Comparison of ENCODE assay signal across 7 mouse cellular contexts in genomic region chr1:134495216-134495539, GRCm38 (mm10). TPM values are rescaled to one million over a fixed set of nuclear protein-coding genes. Genes with fewer than 3 reads are reported as not detected.
A peak's percentile ranks its signal among the peaks of the same experiment; 100 is the strongest.
DNase-seq lines count a peak whose midpoint lies in the region; ATAC-seq and TF ChIP-seq lines count a peak whose summit lies in the region.

No protein-coding gene starts in this region.

- no peaks in the 10 kb centered on the region for H3K36me3 ChIP-seq in lung, postnatal 0 days (ENCODE audit: insufficient read depth, low read length)
- H3K36me3 ChIP-seq in limb, embryonic 13.5 days, result peaks cover 27% of the 10 kb centered on the region
- H3K36me3 ChIP-seq in stomach, embryonic 15.5 days, result 0 out of 2 replicates have a peak, but pooled peaks cover 2% of the 10 kb centered on the region

- WGBS in lung, postnatal 0 days, result 7% methylated on average over 5 of the region's 5 CpGs
- 14% methylated on average over 5 of the region's 5 CpGs for WGBS in limb, embryonic 13.5 days
- WGBS in stomach, embryonic 15.5 days, result 19% methylated on average over 5 of the region's 5 CpGs

- no peak for TF ChIP-seq POLR2A in embryonic fibroblast, embryonic 13.5 days (IDR thresholded peaks at IDR 0.05; ENCODE audit: low read depth, low read length)

- peak overlapping the region; percentile 60; the same call in 1 of the 2 replicates for H3K9ac ChIP-seq in lung, postnatal 0 days (replicated peaks; ENCODE audit: low read depth)
- H3K9ac ChIP-seq in limb, embryonic 13.5 days, result peak overlapping the region; percentile 71
- H3K9ac ChIP-seq in stomach, embryonic 15.5 days, result peak overlapping the region; percentile 56; the same call in 1 of the 2 replicates

- H3K4me1 ChIP-seq in lung, postnatal 0 days (ENCODE audit: insufficient read depth, low read depth, low read length), result peaks cover 6% of the 10 kb centered on the region; the same call in 1 of the 2 replicates
- peaks cover 4% of the 10 kb centered on the region for H3K4me1 ChIP-seq in embryonic fibroblast, embryonic 13.5 days (ENCODE audit: control insufficient read depth, insufficient read depth, low read length)
- peaks cover 18% of the 10 kb centered on the region for H3K4me1 ChIP-seq in limb, embryonic 13.5 days
- peaks cover 9% of the 10 kb centered on the region; the same call in 1 of the 2 replicates for H3K4me1 ChIP-seq in stomach, embryonic 15.5 days

- TF ChIP-seq CTCF in lung, postnatal 0 days (IDR thresholded peaks at IDR 0.05), result no peak
- TF ChIP-seq CTCF in embryonic fibroblast, embryonic 13.5 days (IDR thresholded peaks at IDR 0.05; ENCODE audit: borderline replicate concordance, insufficient read depth, low read length), result no peak

- ATAC-seq in lung, postnatal 0 days, result no peak
- no peak for ATAC-seq in limb, embryonic 13.5 days (ENCODE audit: low FRiP score, low read depth)
- ATAC-seq in stomach, embryonic 15.5 days (ENCODE audit: insufficient read depth, low FRiP score, low read depth), result no peak

- peak overlapping the region; percentile 92 for H3K27ac ChIP-seq in lung, postnatal 0 days (ENCODE audit: low read length)
- no peak overlapping the region for H3K27ac ChIP-seq in embryonic fibroblast, embryonic 13.5 days (ENCODE audit: insufficient read depth, low read length)
- no peak overlapping the region for H3K27ac ChIP-seq in limb, embryonic 13.5 days
- peak overlapping the region; percentile 97 for H3K27ac ChIP-seq in stomach, embryonic 15.5 days

- H3K27me3 ChIP-seq in lung, postnatal 0 days (replicated peaks; ENCODE audit: insufficient read depth, low read length), result no peaks in the 10 kb centered on the region
- H3K27me3 ChIP-seq in limb, embryonic 13.5 days, result no peaks in the 10 kb centered on the region
- no peaks in the 10 kb centered on the region for H3K27me3 ChIP-seq in stomach, embryonic 15.5 days (replicated peaks)

- peak overlapping the region; percentile 73 for H3K4me2 ChIP-seq in lung, postnatal 0 days (replicated peaks; ENCODE audit: low read depth, low read length)
- peak overlapping the region; percentile 74 for H3K4me2 ChIP-seq in limb, embryonic 13.5 days (replicated peaks)
- H3K4me2 ChIP-seq in stomach, embryonic 15.5 days, result peak overlapping the region; percentile 68

- TF ChIP-seq EP300 in lung, postnatal 0 days (IDR thresholded peaks at IDR 0.05), result no peak

- DNase-seq in lung, postnatal 0 days (ENCODE audit: low spot score), result no peak
- DNase-seq in lung, postnatal 25 days (ENCODE audit: low spot score), result no peak
- no peak for DNase-seq in cerebellum, adult 9-10 months
- no peak for DNase-seq in kidney, adult 18-20 months

- H3K4me3 ChIP-seq in lung, postnatal 0 days (ENCODE audit: low read depth, low read length), result peak overlapping the region; percentile 80
- H3K4me3 ChIP-seq in embryonic fibroblast, embryonic 13.5 days (ENCODE audit: insufficient read depth, low read length), result peak overlapping the region; percentile 67
- H3K4me3 ChIP-seq in limb, embryonic 13.5 days, result peak overlapping the region; percentile 75
- H3K4me3 ChIP-seq in stomach, embryonic 15.5 days (replicated peaks), result peak overlapping the region; percentile 75

- H3K9me3 ChIP-seq in lung, postnatal 0 days (ENCODE audit: low read length), result no peaks in the 10 kb centered on the region
- no peaks in the 10 kb centered on the region for H3K9me3 ChIP-seq in limb, embryonic 13.5 days
- H3K9me3 ChIP-seq in stomach, embryonic 15.5 days, result no peaks in the 10 kb centered on the region

RNA-seq across cellular contexts. Expression of gene Rabif, which starts 0.7 kb away (rescaled TPM):
- polyA plus RNA-seq in lung, postnatal 0 days (2015; fragmentation: Nextera tagmentation; extraction: Ambion mirVana), result 28.0 and 29.1 TPM in 2 replicates
- polyA plus RNA-seq in embryonic fibroblast, embryonic 13.5 days (2011; ENCODE audit: insufficient read length, low read depth, missing spikeins), result 21.5 and 22.7 TPM in 2 replicates
- 40.1 and 40.8 TPM in 2 replicates for polyA plus RNA-seq in limb, embryonic 13.5 days (2015; fragmentation: Nextera tagmentation; extraction: Ambion mirVana)
- 37.2 and 42.7 TPM in 2 replicates for polyA plus RNA-seq in stomach, embryonic 15.5 days (2015; fragmentation: Nextera tagmentation; extraction: Ambion mirVana)

RNA-seq across cellular contexts. Expression of gene Klhl12, which starts 39.8 kb away (rescaled TPM):
- 11.3 and 12.8 TPM in 2 replicates for polyA plus RNA-seq in lung, postnatal 0 days (2015; fragmentation: Nextera tagmentation; extraction: Ambion mirVana)
- 14.0 and 16.4 TPM in 2 replicates for polyA plus RNA-seq in embryonic fibroblast, embryonic 13.5 days (2011; ENCODE audit: insufficient read length, low read depth, missing spikeins)
- polyA plus RNA-seq in limb, embryonic 13.5 days (2015; fragmentation: Nextera tagmentation; extraction: Ambion mirVana), result 29.4 and 29.9 TPM in 2 replicates
- 24.0 and 24.2 TPM in 2 replicates for polyA plus RNA-seq in stomach, embryonic 15.5 days (2015; fragmentation: Nextera tagmentation; extraction: Ambion mirVana)

RNA-seq across cellular contexts. Expression of gene Mgat4e, which starts 54.3 kb away (rescaled TPM):
- not detected in 2 replicates for polyA plus RNA-seq in lung, postnatal 0 days (2015; fragmentation: Nextera tagmentation; extraction: Ambion mirVana)
- polyA plus RNA-seq in embryonic fibroblast, embryonic 13.5 days (2011; ENCODE audit: insufficient read length, low read depth, missing spikeins), result not detected in 2 replicates
- 0.14 TPM in 1 of 2 replicates, not detected in the other for polyA plus RNA-seq in limb, embryonic 13.5 days (2015; fragmentation: Nextera tagmentation; extraction: Ambion mirVana)
- polyA plus RNA-seq in stomach, embryonic 15.5 days (2015; fragmentation: Nextera tagmentation; extraction: Ambion mirVana), result not detected in 2 replicates

Comparison
In these comparisons a context has a peak if more than half of its experiments do, and no peak if none do; other contexts are left out.
1. H3K27ac ChIP-seq: peak in lung, postnatal 0 days (single experiment) and stomach, embryonic 15.5 days (single experiment); none in embryonic fibroblast, embryonic 13.5 days (single experiment) and limb, embryonic 13.5 days (single experiment).
2. Peak in every context shown above with its lines, with median percentiles within 50 percentile points of each other: H3K4me2 ChIP-seq, H3K4me3 ChIP-seq and H3K9ac ChIP-seq.